Mouse (Mus musculus): Measurements from ENCODE around the gene Syt17.

The Syt17 gene

DNA sequence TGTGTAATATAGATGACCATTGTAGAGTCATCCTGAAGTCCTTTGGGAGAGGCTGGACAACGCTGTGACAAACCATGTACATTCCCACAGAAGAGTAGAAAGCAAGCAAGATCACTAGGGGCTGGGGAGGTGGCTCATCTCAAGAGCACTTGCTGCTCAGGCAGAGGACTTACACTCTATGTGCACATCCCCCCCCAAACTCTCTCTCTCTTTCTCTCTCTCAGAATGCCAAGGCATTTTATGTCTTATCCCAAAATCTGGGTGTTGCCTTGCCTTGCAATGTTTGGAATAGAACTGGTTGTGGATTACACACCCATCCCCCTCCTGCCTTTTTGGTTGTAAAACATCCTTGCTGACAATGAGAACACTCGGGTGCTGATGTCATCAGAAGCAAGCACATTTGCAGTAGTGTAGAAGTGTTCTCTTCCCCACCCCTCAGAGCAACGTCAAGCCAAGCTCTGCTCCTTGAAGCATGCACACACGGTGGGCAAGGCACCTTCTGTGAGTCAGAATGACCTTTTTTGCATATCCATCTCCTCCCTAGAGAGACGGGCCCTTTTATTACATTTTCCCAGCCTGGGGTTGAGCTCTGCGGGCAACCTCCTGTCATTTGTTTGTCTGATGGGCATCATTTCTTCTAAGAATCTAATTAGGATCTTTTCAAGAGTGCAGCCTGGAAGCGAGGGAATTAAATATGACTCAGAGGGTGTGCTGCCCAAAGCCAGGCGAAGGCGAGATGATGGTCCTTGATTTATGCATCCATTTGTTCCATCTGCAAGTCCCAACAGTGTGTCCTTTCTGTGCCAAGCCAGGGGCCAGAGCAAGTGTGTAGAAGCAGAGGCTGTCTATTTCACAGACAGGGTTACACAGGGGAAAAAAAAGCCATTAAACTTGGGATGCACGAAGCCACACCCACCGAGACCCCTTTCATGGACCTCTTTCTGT lies 15.1 kb upstream of the Syt17 start:
- in situ Hi-C loops (cut with MboI): no loop called here

DNA sequence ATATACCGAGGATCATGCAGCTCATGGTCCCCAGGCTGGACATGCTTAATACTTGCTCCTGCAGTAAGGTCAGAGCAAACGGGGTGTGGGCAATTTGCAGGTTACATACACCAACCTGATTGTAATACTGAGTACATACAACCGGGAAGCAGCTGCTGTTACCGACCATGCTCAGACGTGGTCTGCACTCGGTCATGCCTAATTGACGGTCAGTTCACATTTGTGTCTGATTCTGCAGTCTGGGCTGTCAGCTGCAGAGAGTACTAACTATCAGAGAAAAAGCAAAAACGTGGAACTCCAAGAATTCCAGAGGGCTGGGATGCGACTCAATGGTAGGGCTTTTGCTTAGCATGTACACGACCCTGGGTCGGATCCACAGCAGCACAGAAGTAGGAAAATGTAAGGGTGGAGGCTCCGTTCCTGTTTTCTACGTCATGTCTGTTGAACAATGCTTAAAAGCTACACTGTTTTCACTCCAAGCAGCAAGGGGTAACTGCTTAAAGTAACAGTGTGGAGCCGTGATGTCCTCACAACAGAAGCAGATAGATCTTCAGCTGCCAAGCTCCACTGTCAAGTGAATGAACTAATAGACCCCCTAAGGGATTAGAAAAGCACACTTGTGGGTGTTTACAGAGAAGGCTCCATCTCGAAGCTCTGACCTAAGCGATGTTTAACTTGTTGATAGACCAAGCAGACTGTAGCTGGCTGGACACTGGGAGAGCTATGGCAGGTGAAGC lies 13.5 kb upstream of the Syt17 start:
- in situ Hi-C loops (cut with MboI): no loop called here

DNA sequence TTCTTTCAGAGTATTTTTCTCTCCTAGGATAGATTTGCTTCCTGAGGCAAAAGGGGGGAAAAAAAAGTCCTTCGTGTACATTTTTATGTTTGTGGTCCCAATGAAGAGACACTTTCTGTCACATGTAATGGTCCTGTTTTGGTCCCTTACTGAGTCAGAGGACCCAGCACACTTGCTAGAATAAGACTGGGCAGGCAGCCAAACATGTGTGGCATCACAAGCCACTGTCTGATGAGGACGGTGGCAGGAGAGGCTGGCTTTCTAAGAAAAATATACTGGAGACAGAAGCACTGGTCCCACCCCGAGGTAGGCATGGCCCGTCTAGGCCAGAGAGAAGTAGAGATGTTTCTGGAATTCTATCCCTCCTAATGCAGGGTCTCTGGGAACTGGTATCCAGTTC lies 5.7 kb upstream of the Syt17 start:
- in situ Hi-C loops (cut with MboI): no loop called here

DNA sequence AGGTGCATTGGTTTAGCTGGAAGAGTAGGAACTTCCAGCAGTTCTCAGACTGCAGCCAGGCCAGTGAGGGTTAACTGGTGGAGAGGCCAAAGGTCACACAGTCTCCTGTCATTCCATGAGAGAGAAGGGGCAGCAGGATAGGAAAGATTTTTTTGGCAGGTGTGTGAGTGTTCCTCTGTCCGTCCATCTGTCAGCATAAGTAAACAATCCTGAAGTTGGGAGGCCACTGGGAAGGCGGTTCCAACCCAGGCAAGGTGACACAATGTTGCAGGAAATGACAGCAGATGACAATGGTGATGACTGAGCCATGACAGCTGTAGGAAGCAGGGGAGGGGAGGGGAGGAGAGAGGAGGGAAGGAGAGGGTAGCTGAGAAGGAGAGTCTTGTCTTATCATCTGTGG lies 4.9 kb upstream of the Syt17 start:
- in situ Hi-C loops (cut with MboI): no loop called here

DNA sequence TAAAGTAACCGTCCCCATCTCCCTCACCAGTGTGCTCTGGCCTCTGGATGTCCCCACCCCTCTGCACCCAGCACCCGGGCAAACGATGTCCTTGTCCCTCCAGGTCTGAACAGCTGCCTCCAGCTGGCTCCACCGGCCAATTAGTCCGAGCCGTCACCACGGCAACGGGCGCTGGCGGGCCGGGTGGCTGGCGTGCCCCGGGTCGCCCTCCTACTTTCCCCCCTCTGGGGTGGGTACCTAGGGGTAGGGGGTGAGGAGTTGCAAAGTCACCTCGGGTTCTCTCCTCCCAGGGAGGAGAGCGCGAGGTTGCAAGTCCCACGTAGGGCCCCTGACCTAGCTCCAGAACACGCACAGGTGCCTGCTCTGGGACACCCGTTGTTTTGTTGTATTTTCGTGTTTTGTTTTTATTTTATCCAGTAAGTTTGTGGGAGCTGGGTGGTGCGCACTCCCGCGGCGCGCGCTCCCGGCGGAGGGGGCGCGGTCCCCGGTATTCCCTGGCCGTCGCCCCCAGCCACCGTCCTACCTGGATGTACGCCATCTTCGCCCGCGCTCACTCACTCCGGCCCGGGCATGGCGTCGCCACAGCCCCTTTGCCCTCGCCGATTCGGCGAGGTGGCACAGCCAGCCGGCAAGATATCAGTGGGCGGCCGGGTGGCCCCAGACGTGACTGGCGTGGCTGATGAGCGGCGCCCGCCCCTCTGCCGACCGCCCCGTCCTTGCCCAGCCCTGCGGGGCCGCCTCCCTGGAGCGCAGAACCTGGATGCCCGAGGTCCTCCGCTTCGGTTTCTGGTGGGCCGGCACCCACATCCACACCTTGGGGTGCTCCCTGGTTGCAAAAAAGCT lies 510 bp downstream of the Syt17 start:
- in situ Hi-C loops (cut with MboI): no loop called here

DNA sequence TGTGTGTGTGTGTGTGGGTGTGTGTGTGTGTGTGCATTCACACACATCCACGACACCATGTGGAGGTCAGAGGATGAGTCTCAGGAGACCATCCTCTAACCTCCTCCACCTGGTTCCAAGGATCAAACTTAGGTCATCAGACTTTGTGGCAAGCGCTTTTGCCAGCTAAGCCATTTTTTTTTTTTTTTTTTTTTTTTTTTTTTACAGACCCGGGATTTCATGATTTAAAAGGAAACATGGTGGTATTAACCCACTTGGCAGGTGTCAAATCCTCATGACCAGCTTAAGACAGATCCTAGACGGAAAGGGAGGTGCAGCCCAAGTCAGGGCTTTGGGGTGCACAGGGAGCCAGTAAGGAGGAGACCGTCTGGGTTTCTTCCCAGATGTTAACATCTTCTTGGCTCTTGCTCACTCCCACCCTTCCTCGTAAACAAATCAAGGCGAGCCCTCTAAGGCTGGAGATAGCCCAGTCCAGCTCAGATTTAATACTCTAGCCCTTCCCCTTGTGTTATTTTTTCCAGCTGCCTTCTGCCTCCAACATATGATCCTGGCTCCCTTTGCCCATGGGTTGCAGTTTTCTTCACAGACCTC lies 4.0 kb downstream of the Syt17 start:
- in situ Hi-C loops (cut with MboI): no loop called here

DNA sequence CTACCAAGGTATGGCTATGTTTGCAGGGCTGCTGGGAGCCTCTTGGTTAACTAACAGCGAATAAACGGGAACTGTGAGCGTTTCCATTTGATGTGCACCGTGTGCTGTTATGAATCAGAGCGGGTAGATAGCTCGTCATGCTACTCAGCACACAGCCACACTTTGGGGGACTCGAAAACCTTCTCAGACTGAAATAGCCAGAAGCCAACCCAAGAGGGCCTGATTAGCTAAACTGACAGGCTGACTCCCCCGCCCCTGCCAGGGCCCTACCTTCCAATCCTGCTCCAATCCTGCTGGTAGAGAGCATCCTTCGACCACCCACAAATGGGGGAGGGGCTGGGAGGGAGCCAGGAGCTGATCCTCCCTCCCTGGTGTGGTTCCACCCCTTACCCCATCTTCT lies 4.7 kb downstream of the Syt17 start:
- in situ Hi-C loops (cut with MboI): no loop called here

DNA sequence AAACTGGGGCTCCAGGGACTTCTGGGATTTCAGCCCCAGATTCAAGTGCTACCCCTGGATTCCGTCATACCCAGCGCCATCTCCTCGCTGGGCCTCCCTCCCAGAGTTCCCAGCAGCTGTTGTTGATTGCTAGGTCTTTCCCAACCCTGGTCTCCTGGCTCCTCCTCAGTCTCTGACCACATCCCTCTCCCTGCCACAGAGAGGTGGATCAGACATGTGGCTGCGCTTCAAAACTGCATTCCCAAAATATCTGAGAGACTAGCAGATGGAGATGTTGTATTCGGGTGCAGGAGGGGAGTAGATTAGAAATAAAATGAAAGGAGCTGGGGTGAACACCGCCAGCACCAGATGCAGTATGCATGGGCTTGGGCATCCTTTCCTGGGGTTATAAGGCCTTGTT lies 6.5 kb downstream of the Syt17 start:
- in situ Hi-C loops (cut with MboI): no loop called here

DNA sequence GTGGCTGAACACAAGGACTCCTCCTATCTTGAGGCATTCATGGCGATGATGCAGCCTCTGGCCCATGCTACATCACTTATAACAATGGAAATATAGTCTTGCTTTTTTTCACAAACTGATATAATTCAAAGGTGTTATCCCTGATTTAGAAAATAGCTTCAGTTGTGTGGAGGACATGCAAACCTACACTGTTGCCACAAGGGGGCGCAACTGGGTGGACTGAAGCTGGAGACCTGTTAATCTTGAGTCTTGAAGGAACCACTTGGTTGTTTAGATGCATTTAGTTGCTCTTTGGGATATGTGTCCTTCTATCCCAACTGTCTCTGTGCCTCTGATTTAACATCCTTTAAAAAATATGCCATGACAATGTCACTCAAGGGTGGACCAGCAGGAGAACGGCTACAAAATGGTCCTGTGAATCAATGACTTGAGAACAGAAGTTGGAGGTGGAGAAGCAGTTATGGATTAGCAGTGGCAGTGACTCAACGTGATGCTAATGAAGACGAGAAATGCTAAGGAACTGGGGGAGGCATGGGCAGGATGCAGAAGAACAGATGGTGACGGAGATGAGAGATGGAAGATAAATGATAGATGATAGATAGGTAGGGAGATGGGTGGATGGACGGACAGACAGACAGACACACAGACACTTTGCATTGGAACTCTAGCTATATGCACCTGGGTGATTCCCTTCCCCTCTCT lies 10.8 kb downstream of the Syt17 start:
- in situ Hi-C loops (cut with MboI): no loop called here

DNA sequence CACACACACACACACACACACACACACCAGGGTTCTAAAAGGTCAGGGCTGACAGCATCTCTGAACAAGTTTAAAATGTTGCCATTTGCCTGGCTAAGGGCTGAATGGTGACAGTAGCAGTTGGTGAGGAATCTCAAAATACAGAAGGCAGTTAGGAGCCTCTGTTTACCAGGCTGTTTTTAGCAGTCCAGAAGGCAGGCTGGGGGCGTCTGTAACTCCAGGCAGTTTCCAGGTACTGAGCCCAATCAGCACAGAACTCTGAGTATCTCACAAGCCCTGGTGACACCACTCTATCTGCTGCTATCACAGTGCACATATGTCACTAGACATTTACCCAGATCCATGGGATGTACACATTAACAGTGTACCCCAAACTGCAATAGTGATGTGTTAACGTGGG lies 19.1 kb downstream of the Syt17 start:
- in situ Hi-C loops (cut with MboI): no loop called here

DNA sequence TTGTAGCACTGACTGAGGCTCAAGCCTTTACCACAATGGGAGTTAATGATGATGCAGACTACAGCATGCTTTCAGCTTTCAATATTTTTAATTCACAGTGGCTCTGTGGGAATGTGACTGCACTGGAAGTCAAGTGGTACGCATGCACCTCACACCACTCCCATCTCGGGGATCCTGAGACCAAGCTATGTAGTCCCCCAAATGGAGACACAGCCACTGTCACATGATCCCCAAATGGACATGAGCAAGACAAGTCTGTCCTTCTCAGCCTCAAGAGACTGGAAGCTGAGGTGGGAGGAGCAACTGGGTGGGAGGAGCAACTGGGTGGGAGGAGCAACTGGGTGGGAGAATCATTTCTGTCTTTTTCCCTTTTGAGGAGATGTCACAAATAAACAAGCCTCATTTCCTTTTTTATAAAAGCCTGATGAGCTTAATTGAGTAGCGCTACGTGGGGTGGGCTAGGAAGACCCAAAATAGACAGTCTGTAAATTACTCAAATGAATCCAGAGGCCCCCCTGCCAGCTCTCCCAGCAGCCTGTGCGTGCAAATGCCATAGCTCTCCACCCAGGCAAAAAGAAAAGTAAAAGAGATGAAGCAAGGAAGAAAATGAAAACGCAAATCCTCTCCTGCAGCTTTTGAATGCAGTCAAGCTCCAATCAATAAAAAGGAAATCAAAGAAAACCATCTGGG lies 28.4 kb downstream of the Syt17 start:
- in situ Hi-C loops (cut with MboI): no loop called here

DNA sequence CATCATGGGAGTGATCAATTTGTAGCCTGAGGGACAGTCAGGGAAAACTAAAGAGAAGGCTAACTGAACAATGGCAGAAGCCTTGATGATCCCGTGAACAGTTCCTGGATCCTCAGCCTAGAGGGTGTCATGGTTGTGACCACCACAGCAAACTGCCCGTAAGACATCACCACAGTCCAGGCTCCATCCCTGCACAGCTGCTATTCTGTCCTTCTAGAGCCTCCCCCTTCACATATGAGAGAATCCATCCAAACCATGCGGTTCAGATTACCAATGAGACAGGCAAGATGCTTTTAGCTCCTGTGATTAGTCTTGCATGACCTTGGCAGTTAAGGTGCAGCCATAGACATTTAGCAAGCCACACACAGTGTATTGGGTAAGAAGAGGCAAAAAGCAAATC lies 33.8 kb downstream of the Syt17 start:
- in situ Hi-C loops (cut with MboI): no loop called here

DNA sequence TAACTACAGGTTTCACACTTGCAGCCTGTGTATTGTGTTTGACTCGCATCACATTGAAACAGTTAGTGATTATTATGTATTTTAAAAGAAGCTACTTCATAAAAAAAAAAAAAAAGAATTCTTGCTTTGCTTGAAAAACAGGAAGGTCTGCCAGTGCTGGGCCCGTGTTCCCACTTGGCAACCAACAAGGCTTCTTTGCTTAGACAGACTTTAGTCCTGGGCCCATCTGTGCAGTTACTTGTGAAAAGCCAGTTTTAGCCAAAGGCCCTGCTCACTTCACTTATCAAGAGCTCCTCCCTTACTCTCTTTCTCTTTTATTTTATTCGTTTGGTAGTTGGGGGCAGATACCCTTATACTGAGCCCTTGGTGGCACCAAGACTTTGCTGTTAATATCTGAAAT lies 36.1 kb downstream of the Syt17 start:
- in situ Hi-C loops (cut with MboI): no loop called here

DNA sequence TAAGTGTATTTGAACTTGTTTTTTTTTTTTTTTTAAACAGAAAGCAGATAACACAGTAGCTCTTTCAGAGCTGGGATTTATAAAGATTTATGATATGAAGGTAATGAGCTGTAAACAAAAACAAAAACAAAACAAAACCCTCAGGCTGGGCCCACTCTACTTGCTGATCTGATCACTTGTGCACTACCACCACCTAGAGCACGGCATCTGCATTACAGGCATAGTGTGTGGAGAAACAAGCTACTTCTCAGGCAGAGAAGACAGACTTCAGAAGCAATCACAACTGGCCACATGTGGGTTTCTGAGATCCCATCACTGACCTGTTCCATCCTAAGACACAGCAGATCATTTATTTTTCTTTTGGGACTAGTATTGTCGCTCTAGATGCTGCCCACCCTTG lies 38.6 kb downstream of the Syt17 start:
- in situ Hi-C loops (cut with MboI): no loop called here

DNA sequence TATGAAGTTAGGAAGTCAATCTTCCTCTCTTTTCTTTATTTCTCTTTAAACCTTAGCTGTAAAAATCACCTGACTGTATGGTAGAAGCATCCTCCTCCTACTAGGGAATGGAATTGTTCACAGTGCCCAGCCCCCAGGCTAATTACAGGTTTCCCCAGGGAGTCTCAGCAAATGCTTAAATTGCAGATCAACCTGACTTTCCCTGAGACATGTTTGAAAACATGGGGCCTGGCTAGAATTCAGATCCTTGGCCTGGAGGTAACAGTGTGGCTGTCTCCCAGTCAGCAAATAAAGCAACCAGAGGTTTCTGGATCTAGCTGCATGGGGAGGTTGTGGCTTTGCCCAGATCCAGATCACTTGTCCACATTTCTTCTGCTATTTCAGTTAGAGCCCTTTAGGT lies 42.8 kb downstream of the Syt17 start:
- in situ Hi-C loops (cut with MboI): no loop called here

DNA sequence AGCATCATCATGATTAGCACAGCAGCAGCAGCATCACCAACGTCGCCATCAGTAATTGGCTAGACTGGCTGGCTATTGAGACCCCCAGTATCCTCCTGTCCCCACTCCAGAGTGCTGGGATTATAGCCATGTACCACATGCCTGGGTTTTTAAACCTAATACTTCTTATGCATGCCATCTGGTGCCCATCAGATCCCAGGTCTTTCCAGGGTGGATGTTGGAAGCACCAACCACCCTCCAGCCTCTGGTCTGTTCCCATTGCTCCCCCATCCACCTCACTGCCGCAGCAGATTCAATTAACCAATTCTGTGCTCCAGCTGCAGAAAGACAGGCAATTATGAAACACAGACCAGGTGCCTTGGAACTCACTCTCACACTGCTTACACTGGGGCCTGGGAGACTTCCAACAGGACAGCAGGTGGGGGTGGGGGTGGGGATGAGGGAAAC lies 45.4 kb downstream of the Syt17 start:
- in situ Hi-C loops (cut with MboI): no loop called here

DNA sequence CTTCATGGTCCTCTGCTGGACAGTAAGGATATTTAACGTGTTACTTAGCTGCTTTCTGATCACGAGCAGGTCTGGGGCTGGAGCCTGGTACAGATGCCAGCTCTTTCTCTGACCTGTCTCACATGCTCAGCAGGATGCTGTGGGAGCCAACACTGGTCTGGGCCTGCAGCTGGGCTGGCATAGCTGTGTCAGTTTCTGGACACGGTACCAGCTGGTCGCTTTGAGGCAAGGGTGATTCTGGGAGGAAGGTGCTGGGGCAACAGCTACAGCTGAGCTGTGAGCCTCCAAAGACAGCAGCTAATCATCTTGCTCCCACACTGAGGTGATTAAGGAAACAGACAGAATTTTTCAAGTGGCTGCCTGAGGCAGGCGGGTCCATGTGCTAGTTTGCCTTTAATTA lies 46.1 kb downstream of the Syt17 start:
- in situ Hi-C loops (cut with MboI): no loop called here

DNA sequence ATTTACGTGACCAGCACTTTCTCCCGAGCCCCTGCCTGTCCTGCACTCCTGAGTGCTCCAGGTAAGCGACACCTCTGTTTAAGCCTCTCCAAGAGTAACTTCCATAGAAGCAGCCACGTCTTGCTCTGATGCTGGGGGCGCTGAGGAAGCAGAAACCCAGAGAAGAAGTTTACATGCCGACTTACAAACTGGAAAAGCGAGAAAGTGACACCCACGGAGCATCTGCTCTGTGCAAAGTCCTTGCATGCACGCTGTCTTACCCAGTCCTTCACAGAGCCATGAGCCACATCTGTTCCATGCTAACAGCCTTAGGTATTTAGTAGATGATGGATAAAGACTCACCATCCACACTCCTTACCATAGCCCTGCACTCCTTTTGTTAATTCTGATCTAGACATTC lies 48.3 kb downstream of the Syt17 start:
- in situ Hi-C loops (cut with MboI): no loop called here

DNA sequence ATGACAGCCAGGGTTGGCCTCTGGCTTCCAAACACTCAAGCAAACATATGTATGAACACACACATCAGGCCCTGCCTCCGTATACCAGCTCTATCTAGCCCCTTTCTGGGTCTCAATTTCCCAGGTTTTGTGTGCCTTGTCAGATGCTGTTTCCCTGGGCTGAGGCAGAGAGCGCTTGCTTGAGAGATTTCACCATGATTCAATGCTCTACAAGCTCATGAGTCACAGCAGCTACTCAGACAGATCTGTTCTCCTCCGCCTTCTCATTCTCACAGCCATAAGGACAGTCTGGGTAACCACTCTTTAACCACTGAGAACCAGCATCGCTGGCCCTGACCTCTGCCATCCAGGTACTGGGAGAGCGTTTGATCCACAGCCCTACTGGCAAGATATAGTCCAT lies 57.3 kb downstream of the Syt17 start:
- in situ Hi-C loops (cut with MboI): no loop called here

DNA sequence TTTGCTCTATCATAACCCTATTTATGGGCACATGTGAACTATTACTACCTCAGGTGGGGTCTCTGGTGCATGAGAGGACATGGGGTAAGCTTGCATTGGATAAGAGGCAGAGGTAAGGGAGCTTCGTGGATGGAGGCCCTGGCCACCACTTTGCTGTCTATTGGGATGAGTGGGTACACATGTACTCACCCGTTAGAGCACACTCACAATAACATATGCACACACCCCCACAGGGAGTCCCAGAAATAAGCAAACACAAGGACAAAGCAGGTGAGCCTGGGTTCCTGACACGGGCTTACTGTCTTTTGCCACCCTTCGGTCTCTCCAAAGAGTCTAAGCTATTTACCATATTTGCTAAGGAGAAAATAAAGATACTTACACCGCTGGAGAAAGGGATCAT lies 67.0 kb downstream of the Syt17 start:
- in situ Hi-C loops (cut with MboI): no loop called here

DNA sequence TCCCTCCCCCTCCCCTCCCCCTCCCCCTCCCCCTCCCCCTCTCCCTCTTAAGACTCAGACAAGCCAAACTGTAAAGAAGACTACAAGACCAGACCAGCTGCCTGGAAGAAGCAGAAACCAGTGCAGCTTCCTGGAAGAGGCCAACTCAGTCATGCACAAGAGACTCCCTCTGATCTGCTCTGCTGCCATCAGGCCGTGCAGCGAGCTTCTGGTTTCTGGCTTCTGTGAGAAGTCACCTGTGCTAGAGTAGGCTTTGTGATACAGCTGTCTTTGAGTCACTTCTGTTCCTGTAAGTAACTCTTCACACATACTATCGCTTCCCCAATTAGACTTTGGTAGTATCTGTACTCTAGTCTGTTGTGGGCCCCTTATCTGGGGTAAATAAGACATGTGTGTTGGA lies 68.0 kb downstream of the Syt17 start:
- in situ Hi-C loops (cut with MboI): no loop called here
